Mouse (Mus musculus): ENCODE measurements around the gene Stx6. TPM values are rescaled to one million over a fixed set of nuclear protein-coding genes. Genes with fewer than 3 reads are reported as not detected.

Gene Stx6
- polyA plus RNA-seq (2012; rRNA removed): 15.4 and 32.4 TPM in 2 replicates

DNA sequence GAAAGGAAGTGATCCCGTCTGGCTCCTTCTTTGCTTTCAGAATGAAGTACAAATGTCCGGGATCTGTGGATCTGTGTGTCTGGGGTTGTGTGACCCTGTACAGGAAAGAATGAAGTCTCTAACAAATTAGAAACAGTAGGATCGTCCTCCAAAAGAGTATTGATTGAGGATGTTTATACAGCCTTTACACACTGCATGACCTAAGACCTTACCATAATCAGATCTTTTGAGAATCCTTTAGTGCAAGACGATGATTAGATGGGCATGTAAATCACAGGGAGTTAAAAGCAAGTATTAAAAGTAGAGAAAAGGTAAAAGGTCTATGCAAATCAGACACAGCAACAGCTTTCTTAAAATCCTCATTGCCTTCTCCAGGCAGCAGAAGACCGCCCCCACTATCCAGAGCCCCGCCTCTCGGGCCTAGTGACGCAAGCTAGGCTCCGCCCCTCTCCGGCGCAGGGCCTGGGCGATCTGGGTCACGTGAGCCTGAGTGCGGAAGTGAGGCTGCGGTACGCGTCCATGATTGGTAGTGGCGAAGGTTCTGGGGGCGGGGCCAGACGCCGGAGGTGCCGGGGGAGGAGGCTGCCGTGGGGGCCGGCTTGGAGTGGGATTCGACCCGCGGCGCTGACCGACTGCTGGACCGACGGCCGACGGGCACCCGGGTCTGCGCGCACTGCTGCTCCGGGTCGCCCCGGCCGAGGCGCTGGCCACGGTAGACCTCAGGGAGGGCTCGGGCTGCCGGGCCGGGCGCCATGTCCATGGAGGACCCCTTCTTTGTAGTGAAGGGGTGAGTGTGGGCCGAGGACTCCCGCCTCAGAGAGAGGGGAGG lies at the start of gene Stx6:
Gene Stx6, plus strand, starts transcription at position 575 of the 829 bp plus-strand sequence.
- H3K4me1 ChIP-seq (ENCODE audit: control insufficient read depth, insufficient read depth, insufficient read length, low read length): no peaks in the 10 kb centered on the region; the same call in 1 of the 2 replicates
- H3K4me3 ChIP-seq (ENCODE audit: low read depth, low read length): peak within 1 kb of the TSS; percentile 94
- under 1% methylated on average over 46 of the region's 48 CpGs for WGBS
- no peak for TF ChIP-seq POLR2A (IDR thresholded peaks at IDR 0.05; ENCODE audit: low read depth, low read length)
- no peak for TF ChIP-seq CTCF (IDR thresholded peaks at IDR 0.05; ENCODE audit: extremely low read depth, insufficient read length, insufficient replicate concordance, low read depth, low read length)
- H3K27me3 ChIP-seq (ENCODE audit: control insufficient read depth, insufficient read depth, low read length): no peaks in the 10 kb centered on the region
- peak within 1 kb of the TSS; percentile 14; the same call in 1 of the 2 replicates for H3K27ac ChIP-seq (ENCODE audit: insufficient read depth, low read depth, low read length)
- no peaks in the 10 kb centered on the region for H3K36me3 ChIP-seq (ENCODE audit: control insufficient read depth, insufficient read depth, low read length)

DNA sequence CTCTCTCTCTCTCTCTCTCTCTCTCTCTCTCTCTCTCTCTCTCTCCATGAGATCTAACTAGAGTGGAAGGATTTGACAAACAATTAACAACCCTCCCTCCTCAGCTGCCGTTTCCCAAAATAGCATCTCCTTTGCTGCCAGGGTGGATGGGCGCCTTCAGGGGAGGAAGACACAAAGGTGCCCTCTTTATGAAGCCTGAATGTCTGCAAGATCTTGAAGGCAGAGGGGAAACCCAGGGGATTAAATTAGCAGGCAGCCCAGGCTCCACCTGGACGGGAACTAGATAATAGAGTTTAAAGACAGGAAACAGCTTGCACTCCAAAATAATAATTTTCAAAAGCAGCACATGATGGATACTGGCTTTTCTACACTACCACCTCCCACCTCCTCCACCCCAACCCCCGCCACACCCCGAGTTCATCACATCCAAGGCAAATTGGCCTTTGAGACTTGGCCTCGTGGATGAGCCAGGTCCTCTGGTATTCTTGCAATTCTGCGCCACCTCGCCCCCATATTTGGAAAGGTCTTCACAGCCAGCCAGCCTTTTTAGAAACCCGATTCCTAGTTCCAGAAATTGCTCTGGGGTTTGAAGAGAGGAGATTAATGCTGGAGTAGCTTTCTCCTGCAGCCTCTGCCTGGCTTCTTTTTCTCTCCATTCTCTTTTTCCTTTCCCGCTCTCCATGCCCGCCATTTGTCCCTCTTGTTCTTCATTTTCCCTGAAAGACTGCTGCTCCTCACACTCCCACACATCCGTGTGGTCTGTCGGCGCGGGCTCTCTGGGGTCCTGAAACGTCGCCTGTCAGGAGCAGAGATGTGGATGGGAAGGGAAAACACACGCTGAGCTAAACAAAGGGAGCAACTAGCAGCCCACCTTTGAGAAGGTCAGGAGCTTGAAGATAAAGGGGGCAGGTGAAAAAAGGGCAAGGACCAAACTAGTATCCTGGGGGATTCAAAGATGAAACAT lies 48.8 kb upstream of the Stx6 start:
- 62% methylated on average over 18 of the region's 18 CpGs for WGBS
- Histone ChIP-seq H3K4me3 (ENCODE audit: low read depth, low read length) (no peak overlapping the region), H3K27me3 (ENCODE audit: control insufficient read depth, insufficient read depth, low read length) (no peaks in the 10 kb centered on the region), H3K36me3 (ENCODE audit: control insufficient read depth, insufficient read depth, low read length) (no peaks in the 10 kb centered on the region), H3K4me1 (ENCODE audit: control insufficient read depth, insufficient read depth, insufficient read length, low read length) (peaks cover 6% of the 10 kb centered on the region), H3K27ac (ENCODE audit: insufficient read depth, low read depth, low read length) (0 out of 2 replicates have a peak overlapping the region, but pooled peaks have one; percentile 12)
- no peak for TF ChIP-seq POLR2A (IDR thresholded peaks at IDR 0.05; ENCODE audit: low read depth, low read length)
- no peak for TF ChIP-seq CTCF (IDR thresholded peaks at IDR 0.05; ENCODE audit: extremely low read depth, insufficient read length, insufficient replicate concordance, low read depth, low read length)

DNA sequence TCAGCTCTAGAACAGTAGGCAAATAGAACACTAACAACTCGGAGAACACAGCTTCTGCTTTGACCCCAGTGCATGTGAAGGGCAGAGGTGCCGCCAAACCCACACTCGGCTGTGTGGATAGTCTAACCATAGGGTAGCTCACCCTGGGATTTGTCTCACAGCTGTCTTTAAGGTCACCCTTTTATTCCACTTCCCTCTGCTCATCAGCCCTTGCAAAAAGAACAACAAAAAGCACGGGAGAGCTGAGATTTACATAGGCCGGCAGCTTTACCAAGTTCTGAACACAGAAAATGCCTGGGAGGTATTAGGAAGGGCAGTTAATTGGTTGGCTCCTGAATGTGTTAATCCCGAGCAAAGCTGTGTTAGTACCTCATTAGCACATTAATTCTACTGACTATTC lies 47.0 kb upstream of the Stx6 start:
- 88% methylated on average over 6 of the region's 6 CpGs for WGBS
- Histone ChIP-seq H3K36me3 (ENCODE audit: control insufficient read depth, insufficient read depth, low read length) (no peaks in the 10 kb centered on the region), H3K27me3 (ENCODE audit: control insufficient read depth, insufficient read depth, low read length) (no peaks in the 10 kb centered on the region), H3K4me1 (ENCODE audit: control insufficient read depth, insufficient read depth, insufficient read length, low read length) (peaks cover 6% of the 10 kb centered on the region), H3K4me3 (ENCODE audit: low read depth, low read length) (no peak overlapping the region), H3K27ac (ENCODE audit: insufficient read depth, low read depth, low read length) (no peak overlapping the region)
- no peak for TF ChIP-seq CTCF (IDR thresholded peaks at IDR 0.05; ENCODE audit: extremely low read depth, insufficient read length, insufficient replicate concordance, low read depth, low read length)

DNA sequence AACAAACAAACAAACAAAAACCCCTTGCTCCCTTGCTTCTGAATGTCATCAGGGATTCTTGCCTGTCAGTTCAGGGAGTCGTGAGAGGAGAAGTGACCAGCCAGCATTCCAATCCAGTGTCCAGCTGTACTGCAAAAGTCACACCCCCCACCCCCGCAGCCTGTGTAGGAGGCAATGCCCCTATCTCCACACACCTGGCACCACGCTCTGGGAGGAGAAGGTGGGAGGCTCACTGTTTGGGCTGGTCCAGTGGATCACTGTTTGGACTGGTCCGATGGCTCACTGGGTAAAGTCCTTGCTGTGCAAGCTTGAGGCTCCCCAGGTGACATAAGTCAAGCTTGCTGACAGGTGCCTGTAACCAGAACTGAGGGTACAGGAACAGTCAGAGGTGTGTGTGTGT lies 46.4 kb upstream of the Stx6 start:
- no peaks in the 10 kb centered on the region for H3K27me3 ChIP-seq (ENCODE audit: control insufficient read depth, insufficient read depth, low read length)
- whole genome bisulfite sequencing: 59% methylated on average over 4 of the region's 4 CpGs

DNA sequence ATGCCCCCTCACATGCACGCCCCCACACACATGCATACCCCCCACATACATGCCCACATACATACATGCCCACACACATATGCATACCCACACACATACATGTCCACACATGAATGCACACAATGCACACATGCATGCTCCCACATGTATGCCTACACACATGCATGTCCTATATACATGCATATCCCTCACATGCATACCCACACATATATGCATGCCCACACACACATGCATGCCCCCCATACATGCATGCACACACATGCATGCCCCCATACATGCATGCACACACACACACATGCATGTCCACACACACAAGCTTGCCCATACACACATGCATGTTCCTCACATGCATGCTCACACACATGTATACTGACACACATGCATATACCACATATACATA lies 45.6 kb upstream of the Stx6 start:
- peaks cover 6% of the 10 kb centered on the region for H3K4me1 ChIP-seq (ENCODE audit: control insufficient read depth, insufficient read depth, insufficient read length, low read length)
- H3K4me3 ChIP-seq (ENCODE audit: low read depth, low read length): no peak overlapping the region
- no peak overlapping the region for H3K27ac ChIP-seq (ENCODE audit: insufficient read depth, low read depth, low read length)
- H3K27me3 ChIP-seq (ENCODE audit: control insufficient read depth, insufficient read depth, low read length): no peaks in the 10 kb centered on the region
- no peak for TF ChIP-seq CTCF (IDR thresholded peaks at IDR 0.05; ENCODE audit: extremely low read depth, insufficient read length, insufficient replicate concordance, low read depth, low read length)
- TF ChIP-seq POLR2A (IDR thresholded peaks at IDR 0.05; ENCODE audit: low read depth, low read length): no peak
- WGBS: 90% methylated on average over 1 of the region's 1 CpGs
- H3K36me3 ChIP-seq (ENCODE audit: control insufficient read depth, insufficient read depth, low read length): no peaks in the 10 kb centered on the region

More for the DNA sequence above, 46.4 kb upstream of the Stx6 start:
- H3K4me1 ChIP-seq (ENCODE audit: control insufficient read depth, insufficient read depth, insufficient read length, low read length): peaks cover 6% of the 10 kb centered on the region
- H3K36me3 ChIP-seq (ENCODE audit: control insufficient read depth, insufficient read depth, low read length): no peaks in the 10 kb centered on the region
- TF ChIP-seq CTCF (IDR thresholded peaks at IDR 0.05; ENCODE audit: extremely low read depth, insufficient read length, insufficient replicate concordance, low read depth, low read length) (no peak), POLR2A (IDR thresholded peaks at IDR 0.05; ENCODE audit: low read depth, low read length) (no peak)
- H3K4me3 ChIP-seq (ENCODE audit: low read depth, low read length): no peak overlapping the region
- H3K27ac ChIP-seq (ENCODE audit: insufficient read depth, low read depth, low read length): no peak overlapping the region

DNA sequence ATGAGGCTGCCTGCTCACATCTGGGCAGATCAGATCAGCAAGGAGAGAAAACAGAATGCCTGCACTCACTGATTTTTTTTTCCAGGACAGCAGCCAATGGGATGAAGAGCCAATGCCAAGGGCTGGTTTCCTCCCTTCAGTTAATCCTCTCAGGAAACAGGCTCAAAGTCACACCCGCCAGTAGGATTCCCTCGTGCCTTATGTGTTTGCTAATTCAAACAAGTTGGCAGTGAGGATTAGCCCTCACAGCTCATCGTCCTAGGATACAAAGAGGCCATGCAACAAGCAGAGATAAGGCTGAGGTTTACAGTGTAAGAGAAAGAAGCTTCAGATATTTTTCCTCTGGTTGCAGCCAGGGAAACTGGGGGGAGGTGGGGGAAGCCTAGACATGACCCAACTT lies 44.6 kb upstream of the Stx6 start:
- peaks cover 2% of the 10 kb centered on the region for H3K4me1 ChIP-seq (ENCODE audit: control insufficient read depth, insufficient read depth, insufficient read length, low read length)
- no peak for TF ChIP-seq POLR2A (IDR thresholded peaks at IDR 0.05; ENCODE audit: low read depth, low read length)
- TF ChIP-seq CTCF (IDR thresholded peaks at IDR 0.05; ENCODE audit: extremely low read depth, insufficient read length, insufficient replicate concordance, low read depth, low read length): no peak
- no peak overlapping the region for H3K27ac ChIP-seq (ENCODE audit: insufficient read depth, low read depth, low read length)
- no peak overlapping the region for H3K4me3 ChIP-seq (ENCODE audit: low read depth, low read length)
- WGBS: 20% methylated on average over 3 of the region's 3 CpGs
- no peaks in the 10 kb centered on the region for H3K27me3 ChIP-seq (ENCODE audit: control insufficient read depth, insufficient read depth, low read length)
- no peaks in the 10 kb centered on the region for H3K36me3 ChIP-seq (ENCODE audit: control insufficient read depth, insufficient read depth, low read length)
